Mouse (Mus musculus): ENCODE measurements around the gene Tubgcp2. TPM values are rescaled to one million over a fixed set of nuclear protein-coding genes. Genes with fewer than 3 reads are reported as not detected.

Gene Tubgcp2
- 51.4 and 54.5 TPM in 2 replicates for polyA plus RNA-seq (2012; rRNA removed)

DNA sequence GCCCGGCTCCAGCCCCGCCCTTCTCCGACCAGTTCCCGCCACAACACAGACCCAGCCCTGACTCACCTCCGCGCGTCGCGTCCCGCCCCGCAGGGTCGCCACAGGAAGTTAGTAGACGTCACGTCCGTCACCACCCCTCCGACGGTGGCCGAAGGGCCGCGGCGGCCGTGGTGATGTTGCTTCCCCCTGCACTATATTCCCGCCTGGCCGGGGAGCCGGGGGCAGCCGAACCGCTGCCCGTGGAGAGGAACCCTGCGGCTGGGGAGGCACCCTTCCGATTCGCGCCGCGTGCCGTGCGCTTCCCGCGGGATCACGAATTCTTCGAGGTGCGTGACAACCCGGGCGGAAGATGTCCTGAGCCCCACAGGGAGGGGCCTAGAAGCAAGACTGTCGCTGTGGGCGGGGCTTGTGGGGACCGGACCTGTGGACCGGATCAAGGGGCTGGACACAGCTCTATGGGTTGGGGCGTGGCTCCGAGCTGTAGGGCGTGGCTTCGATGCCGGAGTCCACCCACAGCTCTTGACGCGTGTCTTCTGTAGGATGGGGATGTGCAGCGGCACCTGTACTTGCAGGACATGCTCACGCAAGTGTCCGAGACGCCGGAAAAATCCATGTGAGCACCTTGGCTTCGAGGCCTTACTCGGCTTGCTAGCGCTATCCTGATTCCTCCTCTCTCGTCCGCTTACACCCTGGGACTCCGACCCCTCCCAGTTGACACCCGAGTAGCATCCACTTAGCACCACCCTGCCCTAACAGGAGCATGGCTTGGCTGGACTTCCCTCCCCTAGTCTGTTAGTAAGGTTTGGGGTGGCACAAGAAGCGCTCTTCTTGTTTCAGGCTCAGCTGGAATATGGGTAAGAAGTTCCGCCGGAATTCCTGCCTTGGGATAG is at the start of gene Tubgcp2, which contains the start of gene Zfp511:
TSS of gene Tubgcp2 (minus strand) at position 389 of the 890 bp plus-strand sequence.
TSS of gene Zfp511 (plus strand) at position 111 of the 890 bp plus-strand sequence.
- peak within 1 kb of the TSS; percentile 83 for H3K4me3 ChIP-seq (replicated peaks; ENCODE audit: insufficient read depth, low read depth, low read length)
- 1% methylated on average over 68 of the region's 69 CpGs for WGBS
- DNase-seq = peak; percentile 95 to 96
- H3K27ac ChIP-seq (ENCODE audit: insufficient read depth, low read length) = peak within 1 kb of the TSS; percentile 96
- TF ChIP-seq CTCF (IDR thresholded peaks at IDR 0.05; ENCODE audit: borderline replicate concordance, insufficient read depth, low read depth, low read length) (no peak), POLR2A (IDR thresholded peaks at IDR 0.05; ENCODE audit: borderline replicate concordance, insufficient read depth, low read length) (peak; percentile 75)
- H3K4me1 ChIP-seq (ENCODE audit: control insufficient read depth, insufficient read depth, low read length) = peaks cover 6% of the 10 kb centered on the region; the same call in 1 of the 2 replicates
- H3K27me3 ChIP-seq (ENCODE audit: control insufficient read depth, insufficient read depth, low read length) = no peaks in the 10 kb centered on the region

GRCm38 (mm10) chr7:140082242-140082678 is 45.8 kb upstream of the Tubgcp2 start, which contains the start of gene Caly:
Gene Caly (minus strand): TSS chr7:140082548.
- Histone ChIP-seq H3K27ac (ENCODE audit: insufficient read depth, low read length) (peak within 1 kb of the TSS; percentile 12), H3K27me3 (ENCODE audit: control insufficient read depth, insufficient read depth, low read length) (no peaks in the 10 kb centered on the region), H3K4me3 (replicated peaks; ENCODE audit: insufficient read depth, low read depth, low read length) (peak within 1 kb of the TSS; percentile 61), H3K4me1 (ENCODE audit: control insufficient read depth, insufficient read depth, low read length) (no peaks in the 10 kb centered on the region)
- WGBS = 1% methylated on average over 18 of the region's 18 CpGs
- DNase-seq = peak; percentile 81 to 85
- TF ChIP-seq CTCF (IDR thresholded peaks at IDR 0.05; ENCODE audit: borderline replicate concordance, insufficient read depth, low read depth, low read length) = peak; percentile 71
- peak; percentile 32; the same call in 1 of the 2 replicates for TF ChIP-seq POLR2A (IDR thresholded peaks at IDR 0.05; ENCODE audit: borderline replicate concordance, insufficient read depth, low read length)

GRCm38 (mm10) chr7:140081408-140082241 is 45.2 kb upstream of the Tubgcp2 start:
- H3K4me1 ChIP-seq (ENCODE audit: control insufficient read depth, insufficient read depth, low read length) = no peaks in the 10 kb centered on the region
- H3K27me3 ChIP-seq (ENCODE audit: control insufficient read depth, insufficient read depth, low read length) = no peaks in the 10 kb centered on the region
- peak overlapping the region; percentile 61 for H3K4me3 ChIP-seq (replicated peaks; ENCODE audit: insufficient read depth, low read depth, low read length)
- DNase-seq = peak; percentile 68 to 74
- TF ChIP-seq CTCF (IDR thresholded peaks at IDR 0.05; ENCODE audit: borderline replicate concordance, insufficient read depth, low read depth, low read length) (no peak), POLR2A (IDR thresholded peaks at IDR 0.05; ENCODE audit: borderline replicate concordance, insufficient read depth, low read length) (no peak)
- peak overlapping the region; percentile 12 for H3K27ac ChIP-seq (ENCODE audit: insufficient read depth, low read length)
- WGBS = 4% methylated on average over 20 of the region's 20 CpGs

DNA sequence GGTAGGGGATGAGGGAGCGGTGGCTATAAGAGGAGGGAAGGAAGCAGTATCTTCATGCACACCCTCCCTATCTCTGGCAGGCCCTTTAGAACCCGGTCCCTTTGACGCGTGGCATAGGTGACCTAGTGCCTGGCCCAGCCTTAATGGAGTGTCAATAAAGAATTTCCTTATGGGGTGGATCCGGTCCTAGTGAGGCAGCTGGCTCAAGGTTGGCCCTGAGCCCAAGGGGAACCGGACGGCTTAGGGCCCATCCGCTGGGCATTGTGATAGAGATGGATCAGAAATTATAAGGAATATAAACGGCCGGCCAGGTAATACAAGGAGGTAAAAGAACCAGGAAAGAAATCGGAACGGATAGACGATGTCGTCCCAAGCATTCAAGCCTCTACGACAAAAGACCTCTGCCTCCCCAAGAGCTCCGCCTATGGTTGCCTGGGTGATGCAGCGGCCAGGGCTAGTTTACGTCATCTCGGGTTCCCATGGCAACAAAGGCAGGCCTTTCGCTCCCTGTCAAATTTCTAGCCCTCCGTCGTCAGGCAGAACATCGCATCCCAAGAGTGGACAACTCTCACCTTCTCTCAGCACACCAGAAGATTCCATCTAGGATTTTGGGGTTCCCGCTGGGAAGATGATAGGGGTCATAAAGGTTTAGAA is 44.2 kb upstream of the Tubgcp2 start:
- DNase-seq = peak; percentile 96
- Histone ChIP-seq H3K4me3 (replicated peaks; ENCODE audit: insufficient read depth, low read depth, low read length) (peak overlapping the region; percentile 61), H3K4me1 (ENCODE audit: control insufficient read depth, insufficient read depth, low read length) (no peaks in the 10 kb centered on the region), H3K27me3 (ENCODE audit: control insufficient read depth, insufficient read depth, low read length) (no peaks in the 10 kb centered on the region), H3K27ac (ENCODE audit: insufficient read depth, low read length) (peak overlapping the region; percentile 16)
- WGBS = 2% methylated on average over 24 of the region's 24 CpGs
- peak; percentile 97; the same call in 1 of the 2 replicates for TF ChIP-seq POLR2A (IDR thresholded peaks at IDR 0.05; ENCODE audit: borderline replicate concordance, insufficient read depth, low read length)
- no peak; the same call in 1 of the 2 replicates for TF ChIP-seq CTCF (IDR thresholded peaks at IDR 0.05; ENCODE audit: borderline replicate concordance, insufficient read depth, low read depth, low read length)

GRCm38 (mm10) chr7:140078711-140079110 is 42.2 kb upstream of the Tubgcp2 start:
- DNase-seq = peak; percentile 80 to 83
- H3K4me1 ChIP-seq (ENCODE audit: control insufficient read depth, insufficient read depth, low read length) = no peaks in the 10 kb centered on the region
- TF ChIP-seq POLR2A (IDR thresholded peaks at IDR 0.05; ENCODE audit: borderline replicate concordance, insufficient read depth, low read length) = no peak
- peak; percentile 91 for TF ChIP-seq CTCF (IDR thresholded peaks at IDR 0.05; ENCODE audit: borderline replicate concordance, insufficient read depth, low read depth, low read length)
- no peaks in the 10 kb centered on the region for H3K27me3 ChIP-seq (ENCODE audit: control insufficient read depth, insufficient read depth, low read length)
- no peak overlapping the region for H3K27ac ChIP-seq (ENCODE audit: insufficient read depth, low read length)
- WGBS = 3% methylated on average over 5 of the region's 5 CpGs
- no peak overlapping the region for H3K4me3 ChIP-seq (replicated peaks; ENCODE audit: insufficient read depth, low read depth, low read length)

DNA sequence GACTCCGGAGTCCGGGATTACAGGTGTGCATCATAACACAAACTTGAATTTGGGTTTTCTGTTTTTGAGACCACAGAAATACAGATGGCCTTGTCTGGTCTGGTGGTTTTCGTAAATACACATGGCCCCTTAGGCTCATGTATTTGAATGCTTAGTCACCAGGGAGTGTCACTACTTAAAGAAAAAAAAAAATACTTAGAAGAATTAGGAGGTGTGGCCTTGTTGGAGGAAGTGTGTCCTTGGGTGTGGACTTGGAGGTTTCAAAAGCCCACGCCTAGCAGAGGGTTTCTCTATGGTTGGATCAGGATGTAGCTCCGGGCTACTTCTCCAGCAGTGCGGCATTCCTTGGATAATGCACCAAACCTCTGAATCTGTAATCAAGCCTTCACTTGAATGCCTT is 41.2 kb upstream of the Tubgcp2 start:
- TF ChIP-seq CTCF (IDR thresholded peaks at IDR 0.05; ENCODE audit: borderline replicate concordance, insufficient read depth, low read depth, low read length) (no peak), POLR2A (IDR thresholded peaks at IDR 0.05; ENCODE audit: borderline replicate concordance, insufficient read depth, low read length) (no peak)
- Histone ChIP-seq H3K27ac (ENCODE audit: insufficient read depth, low read length) (no peak overlapping the region), H3K4me3 (replicated peaks; ENCODE audit: insufficient read depth, low read depth, low read length) (no peak overlapping the region), H3K27me3 (ENCODE audit: control insufficient read depth, insufficient read depth, low read length) (no peaks in the 10 kb centered on the region), H3K4me1 (ENCODE audit: control insufficient read depth, insufficient read depth, low read length) (no peaks in the 10 kb centered on the region)
- no peak for DNase-seq
- 87% methylated on average over 6 of the region's 6 CpGs for WGBS
